Mouse (Mus musculus) midbrain, embryonic 13.5 days (tissue): ENCODE measurements around the gene Gm21897. TPM values are rescaled to one million over a fixed set of nuclear protein-coding genes. Genes with fewer than 3 reads are reported as not detected.

Experiments
- ATAC-seq: fragments of 200-750 bp; cut with Nextera tagmentation; 2 replicates; pipeline ENCODE4 v1.8.0; 2017; ENCODE audit warnings: mild to moderate bottlenecking, moderate TSS enrichment, moderate library complexity
- H3K27ac ChIP-seq: fragments of 300-500 bp; sonication (generic); 2 replicates; pipeline ENCODE4 v1.5.1; 2015; ENCODE audit warnings: inconsistent platforms, mild to moderate bottlenecking, moderate library complexity
- H3K27me3 ChIP-seq: fragments of 300-500 bp; sonication (generic); 2 replicates; pipeline ENCODE4 v1.6.1; 2015; ENCODE audit warnings: mild to moderate bottlenecking, inconsistent platforms
- H3K36me3 ChIP-seq: fragments of 300-500 bp; sonication (generic); 2 replicates; pipeline ENCODE4 v1.6.1; 2015; ENCODE audit warnings: mild to moderate bottlenecking, inconsistent platforms
- H3K4me1 ChIP-seq: fragments of 300-500 bp; sonication (generic); replicated peaks from 2 replicates; pipeline ENCODE4 v1.6.1; 2015; ENCODE audit warnings: inconsistent platforms
- H3K4me2 ChIP-seq: fragments of 300-500 bp; sonication (generic); replicated peaks from 2 replicates; pipeline ENCODE4 v1.6.1; 2015; ENCODE audit warnings: moderate library complexity, mild to moderate bottlenecking, inconsistent platforms
- H3K4me3 ChIP-seq: fragments of 300-500 bp; sonication (generic); replicated peaks from 2 replicates; pipeline ENCODE4 v1.5.1; 2015; ENCODE audit warnings: mild to moderate bottlenecking, inconsistent platforms
- H3K9ac ChIP-seq: fragments of 300-500 bp; sonication (generic); replicated peaks from 2 replicates; pipeline ENCODE4 v1.6.1; 2015; ENCODE audit warnings: mild to moderate bottlenecking, inconsistent platforms
- H3K9me3 ChIP-seq: fragments of 300-500 bp; sonication (generic); 2 replicates; pipeline ENCODE4 v1.6.1; 2016; ENCODE audit warnings: mild to moderate bottlenecking, inconsistent platforms
- WGBS: fragments of 180-500 bp; shearing (Covaris S2); methylation state at CpG from one replicate; pipeline ENCODE4 v1.1.7; 2015; 5-methylcytosine and 5-hydroxymethylcytosine counted together
- polyA plus RNA-seq: library from polyadenylated mRNA; unstranded; fragments of >200 nt; fragmentation: Nextera tagmentation; extraction: Ambion mirVana; gene quantifications from 2 replicates; pipeline ENCODE4 v1.2.1, GENCODE M21; 2015

The Gm21897 gene
- polyA plus RNA-seq, 1 experiment from 2014 or later: not detected

DNA sequence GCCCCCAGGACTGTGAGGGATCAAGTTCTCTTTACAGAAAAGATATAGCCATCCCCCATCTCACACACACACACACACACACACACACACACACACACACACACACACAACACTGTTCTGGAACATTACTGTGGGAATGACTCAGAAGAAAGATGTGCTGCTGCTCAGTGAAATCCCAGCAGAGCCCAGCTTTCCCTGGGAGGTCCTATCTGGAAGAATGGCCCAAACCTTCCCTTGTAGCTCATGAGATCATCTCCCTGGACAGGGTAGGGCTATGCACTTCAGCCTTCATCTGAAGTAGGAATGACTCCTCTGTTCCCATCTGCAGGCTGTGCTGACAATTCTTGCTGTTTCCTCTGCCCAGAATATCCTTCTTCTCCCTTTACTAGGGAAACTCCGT, 38.1 kb downstream of the Gm21897 start:
- Histone ChIP-seq H3K36me3 (no peaks in the 10 kb centered on the region), H3K9ac (no peak overlapping the region), H3K9me3 (no peaks in the 10 kb centered on the region), H3K27ac (no peak overlapping the region), H3K27me3 (no peaks in the 10 kb centered on the region), H3K4me2 (no peak overlapping the region), H3K4me1 (no peaks in the 10 kb centered on the region), H3K4me3 (no peak overlapping the region)
- 88% methylated on average over 1 of the region's 1 CpGs for WGBS
- ATAC-seq: no peak

- no peak for ATAC-seq
- H3K4me3 ChIP-seq: no peak overlapping the region
- no peaks in the 10 kb centered on the region for H3K36me3 ChIP-seq
- no peak overlapping the region for H3K4me2 ChIP-seq
- H3K9me3 ChIP-seq: no peaks in the 10 kb centered on the region
- H3K27ac ChIP-seq: no peak overlapping the region
- H3K4me1 ChIP-seq: no peaks in the 10 kb centered on the region
- no peak overlapping the region for H3K9ac ChIP-seq
- H3K27me3 ChIP-seq: no peaks in the 10 kb centered on the region
Observed at GRCm38 (mm10) chr16:15357766-15358165, 40.5 kb downstream of the Gm21897 start.

DNA sequence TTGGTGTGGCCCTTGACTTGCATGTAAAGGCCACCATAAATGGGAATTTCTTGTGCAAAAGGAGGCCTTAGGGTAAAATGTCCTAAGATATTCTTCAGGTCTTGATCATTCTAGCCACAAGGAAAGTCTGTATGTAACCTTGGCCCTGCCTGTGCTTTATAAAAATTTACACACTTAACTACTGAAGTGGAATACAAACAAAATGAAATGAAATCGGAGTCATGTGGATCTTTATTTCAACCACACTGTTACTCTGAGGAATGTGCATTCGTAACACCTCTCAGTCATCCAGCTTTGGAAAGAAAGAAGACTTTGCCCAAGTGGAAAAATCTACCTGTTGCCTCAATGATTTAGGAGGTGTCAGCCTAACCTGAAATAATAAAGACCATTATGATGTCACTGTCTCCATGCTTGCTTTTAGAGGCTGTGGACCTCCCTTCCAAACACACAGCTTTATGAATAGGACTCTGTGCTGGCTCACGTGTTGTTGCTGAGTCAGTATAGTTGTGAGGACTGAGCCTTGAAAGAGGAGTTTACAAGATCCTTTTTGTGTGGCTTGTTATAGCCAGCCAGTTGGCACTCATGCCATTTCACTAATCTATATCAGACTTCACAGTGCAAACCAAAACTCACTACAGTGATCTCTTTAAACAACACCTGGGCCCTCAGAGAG, 42.0 kb downstream of the Gm21897 start:
- no peak overlapping the region for H3K9ac ChIP-seq
- no peak for ATAC-seq
- H3K4me1 ChIP-seq: no peaks in the 10 kb centered on the region
- no peaks in the 10 kb centered on the region for H3K9me3 ChIP-seq
- no peak overlapping the region for H3K27ac ChIP-seq
- H3K4me3 ChIP-seq: no peak overlapping the region
- WGBS: 79% methylated on average over 3 of the region's 3 CpGs
- no peaks in the 10 kb centered on the region for H3K36me3 ChIP-seq
- no peak overlapping the region for H3K4me2 ChIP-seq
- H3K27me3 ChIP-seq: no peaks in the 10 kb centered on the region

DNA sequence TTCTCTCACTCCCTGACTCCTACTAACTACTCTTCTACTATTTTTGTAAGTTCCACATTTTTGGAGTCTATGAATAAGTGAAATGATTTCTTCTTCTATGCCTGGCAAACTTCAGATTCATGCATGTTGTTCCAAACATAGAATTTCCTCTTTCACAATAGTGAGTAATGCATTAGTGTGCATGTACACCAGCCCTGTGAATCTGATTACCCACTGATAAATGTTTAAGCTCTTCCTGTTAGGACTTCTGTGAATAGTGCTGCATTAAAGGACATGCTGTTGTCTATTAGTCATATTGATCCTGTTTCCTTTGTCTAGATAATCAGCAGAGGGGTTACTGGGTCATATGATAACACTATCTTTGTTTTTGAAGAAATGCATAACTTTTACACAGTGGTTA, 43.6 kb downstream of the Gm21897 start:
- H3K27ac ChIP-seq: no peak overlapping the region
- ATAC-seq: no peak
- H3K9me3 ChIP-seq: no peaks in the 10 kb centered on the region
- H3K4me1 ChIP-seq: no peaks in the 10 kb centered on the region
- no peaks in the 10 kb centered on the region for H3K27me3 ChIP-seq
- H3K9ac ChIP-seq: no peak overlapping the region
- H3K36me3 ChIP-seq: no peaks in the 10 kb centered on the region
- H3K4me3 ChIP-seq: no peak overlapping the region
- no peak overlapping the region for H3K4me2 ChIP-seq
